Mouse (Mus musculus): ENCODE data around the gene Gatd1.

GRCm38 (mm10) chr7:141413809-141414584 is at the start of gene Gatd1:
- peak; percentile 67 for TF ChIP-seq POLR2A (IDR thresholded peaks at IDR 0.05; ENCODE audit: insufficient read depth, low read length)
- 0 out of 2 replicates have a peak, but pooled peaks have one; percentile 24 for TF ChIP-seq EP300 (IDR thresholded peaks at IDR 0.05; ENCODE audit: insufficient read depth, low read depth, low read length)
